Mouse (Mus musculus): Measurements from ENCODE around the gene Ppp1r9b.

Ppp1r9b gene

GRCm38 (mm10) chr11:94978178-94978915, 12.5 kb upstream of the Ppp1r9b start:
- no peak for DNase-seq (ENCODE audit: low spot score)

GRCm38 (mm10) chr11:94978947-94979346, 11.9 kb upstream of the Ppp1r9b start:
- DNase-seq (ENCODE audit: low spot score), result peak; percentile 99

DNA sequence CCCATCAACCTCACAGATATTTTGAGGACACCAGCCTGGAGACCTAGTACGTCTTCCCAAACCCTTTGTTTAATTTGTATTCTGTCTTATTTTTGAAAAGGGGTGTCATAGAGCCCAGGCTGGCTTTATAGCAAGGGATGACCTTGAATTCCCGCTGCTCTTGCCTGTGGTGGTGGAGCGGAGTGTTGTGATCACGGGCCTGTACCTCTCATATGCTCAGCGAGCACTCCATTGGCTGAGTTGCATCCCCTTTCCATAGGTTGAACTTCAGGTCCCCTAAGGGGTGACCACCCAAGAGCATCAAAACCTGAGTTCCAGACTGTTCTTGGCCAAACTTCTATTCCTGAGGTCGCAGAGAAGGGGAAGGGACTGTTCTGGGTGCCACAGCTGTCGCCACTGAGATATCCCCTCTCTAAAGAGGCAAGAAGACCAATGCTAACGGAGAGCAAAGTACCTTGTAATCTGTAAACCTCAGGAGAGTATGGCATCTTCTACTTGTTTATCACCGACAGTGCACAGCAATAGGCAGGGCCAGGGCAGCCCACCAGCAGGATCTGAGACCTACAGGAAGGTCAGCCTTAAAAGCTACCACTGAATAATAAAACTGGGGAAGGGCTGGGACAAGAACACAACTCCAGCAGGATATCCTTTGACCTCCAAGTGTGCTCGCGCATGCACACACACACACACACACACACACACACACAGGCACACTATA, 11.2 kb upstream of the Ppp1r9b start:
- no peak for DNase-seq (ENCODE audit: low spot score)

DNA sequence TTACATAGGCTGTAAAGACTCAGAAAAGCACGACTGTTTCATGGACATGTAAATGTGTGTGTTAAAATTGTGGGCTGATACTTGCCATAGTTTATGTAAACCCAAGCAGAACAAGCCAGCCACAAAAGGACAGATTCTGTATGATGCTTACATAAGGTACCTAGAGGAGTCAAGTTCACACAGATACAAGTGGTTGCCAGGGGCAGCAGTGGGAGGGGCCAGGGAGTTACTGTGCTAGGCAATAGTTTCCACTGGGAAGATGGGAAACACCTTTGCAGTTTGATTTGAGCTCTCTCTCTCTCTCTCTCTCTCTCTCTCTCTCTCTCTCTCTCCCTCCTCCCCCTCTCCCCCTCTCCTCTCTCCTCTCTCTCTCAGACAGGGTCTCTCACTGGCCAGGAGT, 5.7 kb upstream of the Ppp1r9b start:
- DNase-seq (ENCODE audit: low spot score), result no peak

- peak; percentile 69 for DNase-seq (ENCODE audit: low spot score)
These were observed 5.0 kb upstream of the Ppp1r9b start for GRCm38 (mm10) chr11:94985822-94986221.

DNA sequence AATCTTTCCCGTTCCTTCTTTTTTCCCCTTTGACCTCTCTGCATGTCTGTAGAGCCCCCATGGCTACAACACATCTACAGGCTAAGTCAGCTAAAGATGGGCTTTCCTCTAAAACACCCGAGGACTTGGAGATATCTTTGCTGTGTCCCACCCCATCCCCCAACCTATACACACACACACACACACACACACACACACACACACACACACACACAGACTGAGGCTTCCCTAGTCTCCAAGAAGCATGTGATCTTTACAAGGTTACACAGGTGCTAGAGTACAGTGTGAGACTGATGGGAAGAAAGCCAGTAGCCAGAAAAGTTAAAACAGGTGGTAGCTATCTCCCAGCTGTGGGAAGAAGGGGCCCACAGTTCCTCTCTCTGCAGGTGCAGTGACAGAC, 4.4 kb upstream of the Ppp1r9b start:
- no peak for DNase-seq (ENCODE audit: low spot score)

- no peak for DNase-seq (ENCODE audit: low spot score)
These were observed 3.5 kb upstream of the Ppp1r9b start for GRCm38 (mm10) chr11:94987341-94987740.

DNA sequence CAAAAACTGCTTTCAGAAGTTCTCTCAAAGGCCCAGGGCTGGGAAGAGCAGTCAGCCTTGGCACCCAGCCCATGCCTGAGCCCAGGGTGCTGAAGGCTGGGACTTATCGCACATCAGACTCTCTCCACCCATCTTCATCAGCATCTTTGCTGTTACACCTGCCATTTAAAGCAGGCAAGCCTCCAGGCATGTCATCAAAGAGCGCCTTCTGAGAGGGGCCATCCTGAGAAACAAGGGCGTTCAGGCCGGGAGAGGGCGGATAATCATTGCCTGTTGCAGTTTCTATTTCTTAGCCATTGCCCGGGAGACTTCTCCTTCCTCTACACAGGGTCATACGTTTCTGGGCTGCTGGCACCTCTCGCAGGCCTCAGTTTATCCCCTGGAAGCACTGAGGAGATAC, 3.0 kb upstream of the Ppp1r9b start:
- DNase-seq (ENCODE audit: low spot score), result peak; percentile 38

DNA sequence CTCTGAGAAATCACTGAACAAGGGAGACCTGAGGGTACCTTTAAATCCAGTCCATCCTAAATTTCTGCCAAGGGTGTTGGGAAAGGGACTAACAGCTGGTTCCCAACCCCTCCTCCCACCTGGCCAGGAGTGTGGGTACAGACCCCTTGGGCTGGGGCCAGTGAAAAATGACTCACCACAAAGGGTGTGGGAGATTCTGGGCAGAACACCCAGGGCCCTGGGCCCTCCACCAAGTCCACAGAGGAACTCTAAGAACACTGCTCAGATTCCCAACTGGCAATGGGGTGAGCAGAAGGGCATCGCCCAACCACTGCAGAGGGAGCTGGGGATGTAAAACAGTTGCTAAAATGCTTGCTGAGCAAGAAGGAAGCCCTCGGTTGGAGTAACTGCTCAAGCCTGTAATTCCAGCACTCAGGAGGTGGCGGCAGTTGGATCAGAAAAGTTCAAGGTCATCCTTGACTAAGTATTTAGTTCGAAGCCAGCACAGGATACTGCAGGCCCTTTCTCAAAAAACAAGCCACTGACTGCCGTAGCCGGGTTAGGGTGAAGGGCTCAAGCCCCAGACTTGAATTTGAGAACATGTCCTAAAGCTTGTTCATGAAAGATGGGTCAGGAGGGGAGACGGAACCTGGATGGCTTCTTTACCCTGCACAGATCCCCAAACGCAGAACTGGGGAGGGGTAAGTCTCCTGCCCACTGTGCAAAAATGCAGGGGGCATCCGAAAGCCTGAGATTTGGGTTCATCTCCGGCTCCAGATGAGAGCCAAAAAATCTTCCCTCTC, 1.9 kb upstream of the Ppp1r9b start:
- peak; percentile 77 for DNase-seq (ENCODE audit: low spot score)

- peak; percentile 97 for DNase-seq (ENCODE audit: low spot score)
These were observed 1.2 kb upstream of the Ppp1r9b start for GRCm38 (mm10) chr11:94989562-94990017.

- no peak for DNase-seq (ENCODE audit: low spot score)
These were observed 610 bp upstream of the Ppp1r9b start for GRCm38 (mm10) chr11:94990102-94990748.

GRCm38 (mm10) chr11:94991641-94992479, 1.0 kb downstream of the Ppp1r9b start:
- DNase-seq (ENCODE audit: low spot score), result peak; percentile 38

DNA sequence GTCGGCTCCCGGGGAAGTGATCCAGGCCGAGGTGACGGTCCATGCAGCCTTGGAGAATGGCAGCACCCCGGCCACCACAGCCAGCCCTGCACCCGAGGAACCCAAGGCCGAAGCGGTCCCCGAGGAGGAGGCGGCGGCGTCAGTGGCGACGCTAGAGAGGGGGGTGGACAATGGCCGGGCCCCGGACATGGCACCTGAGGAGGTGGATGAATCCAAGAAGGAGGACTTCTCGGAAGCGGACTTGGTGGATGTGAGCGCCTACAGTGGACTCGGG, 1.6 kb downstream of the Ppp1r9b start:
- no peak for DNase-seq (ENCODE audit: low spot score)

- peak; percentile 74 for DNase-seq (ENCODE audit: low spot score)
These were observed 2.1 kb downstream of the Ppp1r9b start for GRCm38 (mm10) chr11:94992754-94993606.

GRCm38 (mm10) chr11:94994208-94994814, 3.5 kb downstream of the Ppp1r9b start:
- DNase-seq (ENCODE audit: low spot score), result peak; percentile 94

DNA sequence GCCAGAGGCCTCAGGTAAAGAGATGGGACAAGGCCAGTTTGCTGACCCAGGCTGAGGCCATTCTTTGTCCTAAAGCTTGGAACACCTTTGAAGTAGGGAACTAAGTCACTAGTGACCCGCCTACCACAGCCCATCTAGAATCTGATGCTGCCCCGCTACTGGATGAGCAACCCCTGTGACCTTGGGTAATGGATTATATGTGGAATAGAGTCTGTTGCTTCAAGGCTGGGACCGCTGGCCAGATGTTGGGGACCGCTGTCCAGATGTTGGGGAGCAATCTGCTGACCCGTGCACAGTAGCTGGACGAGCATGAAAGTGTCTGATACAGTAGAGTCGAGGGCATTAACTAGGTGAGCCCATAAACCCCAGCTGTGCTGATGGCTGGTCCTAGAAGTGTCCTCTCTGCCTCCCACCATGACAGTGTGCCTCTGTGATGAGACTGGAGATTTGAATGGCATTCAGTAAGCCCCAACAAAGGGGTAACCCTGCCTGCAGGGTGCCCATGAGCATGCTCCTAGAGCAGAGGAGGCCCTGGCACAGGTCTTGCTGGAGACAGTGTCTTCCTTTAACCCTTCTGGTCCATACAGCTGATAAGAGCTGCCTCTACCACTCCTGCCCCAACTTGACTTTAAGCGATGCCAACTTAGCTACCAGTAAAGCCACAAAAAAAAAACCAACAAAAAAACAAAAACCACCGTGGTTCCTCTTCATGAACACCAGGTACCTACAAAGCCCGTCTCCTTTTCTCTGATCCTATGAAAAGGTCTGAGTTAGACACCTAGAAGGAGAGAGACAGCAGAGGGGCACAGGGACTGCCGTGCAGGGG, 4.3 kb downstream of the Ppp1r9b start:
- no peak for DNase-seq (ENCODE audit: low spot score)

- DNase-seq (ENCODE audit: low spot score), result no peak
These were observed 5.3 kb downstream of the Ppp1r9b start for GRCm38 (mm10) chr11:94996101-94996500.

DNA sequence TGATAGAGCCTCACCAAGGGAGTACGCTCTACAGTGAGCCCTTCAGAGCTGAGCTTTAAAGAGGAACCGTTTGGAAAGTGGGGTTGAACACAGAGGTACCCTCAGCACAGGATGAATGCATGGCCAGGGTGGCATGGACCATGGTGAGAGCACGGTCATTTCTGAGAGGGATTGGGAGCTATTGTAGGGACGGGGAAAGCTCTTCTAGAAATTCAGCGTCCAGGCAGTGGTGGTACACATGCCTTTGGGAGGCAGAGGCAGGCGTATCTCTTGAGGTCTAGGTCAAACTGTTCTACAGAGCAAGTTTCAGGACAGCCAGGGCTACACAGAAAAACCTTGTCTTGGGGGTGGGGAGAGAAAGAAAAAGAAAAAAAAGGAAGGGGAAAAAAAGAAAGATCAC, 6.1 kb downstream of the Ppp1r9b start:
- no peak for DNase-seq (ENCODE audit: low spot score)

GRCm38 (mm10) chr11:94997596-94997995, 6.8 kb downstream of the Ppp1r9b start:
- DNase-seq (ENCODE audit: low spot score), result no peak
